Mouse (Mus musculus): ENCODE data around the gene Casp12. TPM values are rescaled to one million over a fixed set of nuclear protein-coding genes. Genes with fewer than 3 reads are reported as not detected.

Casp12 gene
- total RNA-seq (2014; rRNA removed): 0.85 and 0.90 TPM in 2 replicates
- 0.84 and 1.2 TPM in 2 replicates for polyA plus RNA-seq (2015; fragmentation: Nextera tagmentation; extraction: Ambion mirVana)

GRCm38 (mm10) chr9:5345291-5345898 is at the start of gene Casp12:
TSS of gene Casp12 (plus strand) at chr9:5345430.
- H3K9me3 ChIP-seq (ENCODE audit: low read length): no peaks in the 10 kb centered on the region
- no peak for TF ChIP-seq CTCF (IDR thresholded peaks at IDR 0.05; ENCODE audit: low read depth)
- no peaks in the 10 kb centered on the region for H3K27me3 ChIP-seq (ENCODE audit: insufficient read depth, low read length)
- no peak within 1 kb of the TSS for H3K27ac ChIP-seq (ENCODE audit: low read depth, low read length)
- DNase-seq: no peak
- no peaks in the 10 kb centered on the region for H3K4me1 ChIP-seq (ENCODE audit: insufficient read depth)
- ATAC-seq: no peak
- no peak within 1 kb of the TSS for H3K4me2 ChIP-seq (ENCODE audit: low read depth)
- H3K36me3 ChIP-seq (ENCODE audit: insufficient read depth): no peaks in the 10 kb centered on the region
- no peak within 1 kb of the TSS for H3K4me3 ChIP-seq (ENCODE audit: low read depth, low read length)
- no peak within 1 kb of the TSS for H3K9ac ChIP-seq
- 75% methylated on average over 4 of the region's 4 CpGs for WGBS

GRCm38 (mm10) chr9:5296354-5297237 is 48.6 kb upstream of the Casp12 start:
- no peak for TF ChIP-seq CTCF (IDR thresholded peaks at IDR 0.05; ENCODE audit: low read depth)
- Histone ChIP-seq H3K9ac (no peak overlapping the region), H3K4me3 (ENCODE audit: low read depth, low read length) (no peak overlapping the region), H3K27me3 (ENCODE audit: insufficient read depth, low read length) (no peaks in the 10 kb centered on the region), H3K4me1 (ENCODE audit: insufficient read depth) (no peaks in the 10 kb centered on the region), H3K9me3 (ENCODE audit: low read length) (no peaks in the 10 kb centered on the region), H3K27ac (ENCODE audit: low read depth, low read length) (no peak overlapping the region), H3K36me3 (ENCODE audit: insufficient read depth) (no peaks in the 10 kb centered on the region), H3K4me2 (ENCODE audit: low read depth) (no peak overlapping the region)
- DNase-seq: no peak
- 85% methylated on average over 2 of the region's 2 CpGs for WGBS
- ATAC-seq: no peak

- Histone ChIP-seq H3K27me3 (ENCODE audit: insufficient read depth, low read length) (no peaks in the 10 kb centered on the region), H3K36me3 (ENCODE audit: insufficient read depth) (no peaks in the 10 kb centered on the region), H3K9me3 (ENCODE audit: low read length) (no peaks in the 10 kb centered on the region), H3K9ac (no peak within 1 kb of the TSS), H3K4me1 (ENCODE audit: insufficient read depth) (no peaks in the 10 kb centered on the region), H3K4me3 (ENCODE audit: low read depth, low read length) (no peak within 1 kb of the TSS), H3K4me2 (ENCODE audit: low read depth) (no peak within 1 kb of the TSS), H3K27ac (ENCODE audit: low read depth, low read length) (no peak within 1 kb of the TSS)
- WGBS: 29% methylated on average over 11 of the region's 11 CpGs
- ATAC-seq (no peak), DNase-seq (peak; percentile 3)
- no peak for TF ChIP-seq CTCF (IDR thresholded peaks at IDR 0.05; ENCODE audit: low read depth)
Observed at GRCm38 (mm10) chr9:5298329-5299131, 46.7 kb upstream of the Casp12 start, which contains the start of gene Casp1. TSS of gene Casp1 (plus strand) at chr9:5298517.

- no peaks in the 10 kb centered on the region for H3K27me3 ChIP-seq (ENCODE audit: insufficient read depth, low read length)
- H3K36me3 ChIP-seq (ENCODE audit: insufficient read depth): no peaks in the 10 kb centered on the region
- WGBS: 75% methylated on average over 2 of the region's 2 CpGs
- H3K4me1 ChIP-seq (ENCODE audit: insufficient read depth): no peaks in the 10 kb centered on the region
- TF ChIP-seq CTCF (IDR thresholded peaks at IDR 0.05; ENCODE audit: low read depth): no peak
- no peak overlapping the region for H3K4me3 ChIP-seq (ENCODE audit: low read depth, low read length)
- no peak for DNase-seq
- H3K4me2 ChIP-seq (ENCODE audit: low read depth): no peak overlapping the region
- H3K9me3 ChIP-seq (ENCODE audit: low read length): no peaks in the 10 kb centered on the region
- ATAC-seq: no peak
- H3K9ac ChIP-seq: no peak overlapping the region
- no peak overlapping the region for H3K27ac ChIP-seq (ENCODE audit: low read depth, low read length)
Observed at GRCm38 (mm10) chr9:5299132-5299381, 46.2 kb upstream of the Casp12 start.

- Histone ChIP-seq H3K27me3 (ENCODE audit: insufficient read depth, low read length) (no peaks in the 10 kb centered on the region), H3K9ac (no peak within 1 kb of the TSS), H3K9me3 (ENCODE audit: low read length) (no peaks in the 10 kb centered on the region), H3K4me2 (ENCODE audit: low read depth) (no peak within 1 kb of the TSS), H3K4me1 (ENCODE audit: insufficient read depth) (no peaks in the 10 kb centered on the region), H3K36me3 (ENCODE audit: insufficient read depth) (no peaks in the 10 kb centered on the region), H3K4me3 (ENCODE audit: low read depth, low read length) (no peak within 1 kb of the TSS), H3K27ac (ENCODE audit: low read depth, low read length) (no peak within 1 kb of the TSS)
- WGBS: 85% methylated on average over 5 of the region's 5 CpGs
- no peak for TF ChIP-seq CTCF (IDR thresholded peaks at IDR 0.05; ENCODE audit: low read depth)
- ATAC-seq: no peak
- DNase-seq: no peak
Observed at GRCm38 (mm10) chr9:5308561-5308960, 36.7 kb upstream of the Casp12 start, which contains the start of gene Casp4. TSS of gene Casp4 (plus strand) at chr9:5308828.

GRCm38 (mm10) chr9:5310112-5310511 is 35.1 kb upstream of the Casp12 start:
- no peak for ATAC-seq
- no peaks in the 10 kb centered on the region for H3K27me3 ChIP-seq (ENCODE audit: insufficient read depth, low read length)
- DNase-seq: no peak
- no peaks in the 10 kb centered on the region for H3K4me1 ChIP-seq (ENCODE audit: insufficient read depth)
- TF ChIP-seq CTCF (IDR thresholded peaks at IDR 0.05; ENCODE audit: low read depth): no peak
- no peak overlapping the region for H3K27ac ChIP-seq (ENCODE audit: low read depth, low read length)
- H3K36me3 ChIP-seq (ENCODE audit: insufficient read depth): no peaks in the 10 kb centered on the region
- H3K4me2 ChIP-seq (ENCODE audit: low read depth): no peak overlapping the region
- H3K9me3 ChIP-seq (ENCODE audit: low read length): no peaks in the 10 kb centered on the region
- H3K4me3 ChIP-seq (ENCODE audit: low read depth, low read length): no peak overlapping the region
- no peak overlapping the region for H3K9ac ChIP-seq

All from forebrain, postnatal 0 days (tissue).